Mouse (Mus musculus) embryonic facial prominence, embryonic 10.5 days (tissue): ENCODE measurements around the gene Nlrx1. TPM values are rescaled to one million over a fixed set of nuclear protein-coding genes. Genes with fewer than 3 reads are reported as not detected.

Experiments used
- DNase-seq: peaks from one replicate; pipeline ENCODE4 v3.0.0-alpha.2; 2017; ENCODE audit warnings: low spot score
- H3K27ac ChIP-seq: fragments of 300-500 bp; sonication (generic); replicated peaks from 2 replicates; pipeline ENCODE4 v1.5.1; 2016; ENCODE audit warnings: mild to moderate bottlenecking
- H3K27me3 ChIP-seq: fragments of 300-500 bp; sonication (generic); replicated peaks from 2 replicates; pipeline ENCODE4 v1.6.1; 2016; ENCODE audit warnings: low read depth, mild to moderate bottlenecking; ENCODE audit not compliant: poor library complexity, severe bottlenecking
- H3K36me3 ChIP-seq: fragments of 300-500 bp; sonication (generic); replicated peaks from 2 replicates; pipeline ENCODE4 v1.6.1; 2016; ENCODE audit warnings: mild to moderate bottlenecking, moderate library complexity
- H3K4me1 ChIP-seq: fragments of 300-500 bp; sonication (generic); 2 replicates; pipeline ENCODE4 v1.6.1; 2016
- H3K4me3 ChIP-seq: fragments of 300-500 bp; sonication (generic); 2 replicates; pipeline ENCODE4 v1.5.1; 2016; ENCODE audit warnings: mild to moderate bottlenecking, moderate library complexity
- H3K9me3 ChIP-seq: fragments of 300-500 bp; sonication (generic); 2 replicates; pipeline ENCODE4 v1.6.1; 2016; ENCODE audit warnings: mild to moderate bottlenecking
- WGBS: fragments of 180-500 bp; shearing (Covaris S2); methylation state at CpG from one replicate; pipeline ENCODE4 v1.1.7; 2016; 5-methylcytosine and 5-hydroxymethylcytosine counted together
- polyA plus RNA-seq: library from polyadenylated mRNA; unstranded; fragments of >200 nt; fragmentation: Nextera tagmentation; extraction: Ambion mirVana; gene quantifications from 2 replicates; pipeline ENCODE4 v1.2.1, GENCODE M21; 2016

Gene Nlrx1
- polyA plus RNA-seq, 1 experiment from 2014 or later, result 2.4 TPM

GRCm38 (mm10) chr9:44225993-44226392 lies 42.4 kb downstream of the Nlrx1 start:
- 79% methylated on average over 6 of the region's 6 CpGs for WGBS
- H3K27me3 ChIP-seq, result no peaks in the 10 kb centered on the region
- no peak for DNase-seq
- H3K4me1 ChIP-seq, result peaks cover 4% of the 10 kb centered on the region
- no peak overlapping the region for H3K27ac ChIP-seq
- peaks cover 31% of the 10 kb centered on the region for H3K36me3 ChIP-seq
- no peaks in the 10 kb centered on the region for H3K9me3 ChIP-seq
- H3K4me3 ChIP-seq, result no peak overlapping the region

GRCm38 (mm10) chr9:44213538-44213937 lies 54.9 kb downstream of the Nlrx1 start:
- peaks cover 4% of the 10 kb centered on the region; the same call in 1 of the 2 replicates for H3K9me3 ChIP-seq
- DNase-seq, result no peak
- WGBS, result 96% methylated on average over 14 of the region's 14 CpGs
- H3K27ac ChIP-seq, result no peak overlapping the region
- no peak overlapping the region for H3K4me3 ChIP-seq
- no peaks in the 10 kb centered on the region for H3K4me1 ChIP-seq
- H3K36me3 ChIP-seq, result peaks cover 39% of the 10 kb centered on the region
- no peaks in the 10 kb centered on the region for H3K27me3 ChIP-seq

DNA sequence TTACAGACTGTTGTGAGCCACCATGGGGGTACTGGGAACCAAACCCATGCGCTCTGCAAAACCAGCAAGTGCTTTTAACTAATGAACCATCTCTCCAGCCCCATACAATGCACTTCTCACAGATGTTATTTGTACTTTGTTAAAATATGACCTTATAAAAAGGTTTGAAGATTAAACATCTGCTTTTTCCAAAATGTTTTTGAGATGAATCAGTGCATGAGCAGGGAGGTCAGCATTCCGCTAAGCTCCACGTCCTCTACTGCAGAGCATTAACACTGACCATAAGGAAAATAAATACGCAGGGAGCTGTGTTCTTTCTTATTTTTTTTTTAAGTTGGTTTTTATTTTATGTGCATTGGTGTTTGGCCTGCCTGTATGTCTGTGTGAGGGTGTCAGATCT lies 56.0 kb downstream of the Nlrx1 start:
- no peak overlapping the region for H3K4me3 ChIP-seq

GRCm38 (mm10) chr9:44209416-44209815 lies 59.0 kb downstream of the Nlrx1 start:
- H3K27ac ChIP-seq, result no peak overlapping the region
- H3K9me3 ChIP-seq, result peaks cover 4% of the 10 kb centered on the region; the same call in 1 of the 2 replicates
- H3K27me3 ChIP-seq, result no peaks in the 10 kb centered on the region
- peaks cover 49% of the 10 kb centered on the region for H3K36me3 ChIP-seq
- H3K4me3 ChIP-seq, result no peak overlapping the region
- WGBS, result 92% methylated on average over 4 of the region's 4 CpGs
- DNase-seq, result no peak
- H3K4me1 ChIP-seq, result no peaks in the 10 kb centered on the region

More for the DNA sequence above, 56.0 kb downstream of the Nlrx1 start:
- no peak for DNase-seq
- Histone ChIP-seq H3K27me3 (no peaks in the 10 kb centered on the region), H3K36me3 (peaks cover 39% of the 10 kb centered on the region), H3K9me3 (peaks cover 4% of the 10 kb centered on the region; the same call in 1 of the 2 replicates), H3K4me1 (no peaks in the 10 kb centered on the region), H3K27ac (no peak overlapping the region)
- 97% methylated on average over 4 of the region's 4 CpGs for WGBS

- 96% methylated on average over 2 of the region's 2 CpGs for WGBS
- Histone ChIP-seq H3K9me3 (no peaks in the 10 kb centered on the region; the same call in 1 of the 2 replicates), H3K4me3 (no peak overlapping the region), H3K27ac (no peak overlapping the region), H3K36me3 (peaks cover 39% of the 10 kb centered on the region), H3K27me3 (no peaks in the 10 kb centered on the region), H3K4me1 (no peaks in the 10 kb centered on the region)
- DNase-seq, result no peak
Measured at GRCm38 (mm10) chr9:44207840-44208239, 60.6 kb downstream of the Nlrx1 start.

Other genes starting within 250 kb of the Nlrx1 start
- 0.39 and 0.41 TPM in 2 replicates for gene Thy1, start 225.2 kb downstream of the Nlrx1 start, polyA plus RNA-seq
- 10.7 and 12.0 TPM in 2 replicates for gene Usp2, start 201.6 kb downstream of the Nlrx1 start, polyA plus RNA-seq
- 0.09 and 0.12 TPM in 2 replicates for gene Mfrp, start 166.9 kb downstream of the Nlrx1 start, polyA plus RNA-seq
- gene C1qtnf5, start 161.4 kb downstream of the Nlrx1 start, polyA plus RNA-seq, result 0.27 and 0.75 TPM in 2 replicates
- gene Gm49380, start 155.1 kb downstream of the Nlrx1 start, polyA plus RNA-seq, result 0.31 and 0.49 TPM in 2 replicates
- 80.1 and 80.9 TPM in 2 replicates for gene Rnf26, start 155.1 kb downstream of the Nlrx1 start, polyA plus RNA-seq
- 11.2 and 12.3 TPM in 2 replicates for gene Mcam, start 134.1 kb downstream of the Nlrx1 start, polyA plus RNA-seq
- gene Cbl, start 34.5 kb downstream of the Nlrx1 start, polyA plus RNA-seq, result 25.4 and 25.5 TPM in 2 replicates
- not detected in 2 replicates for gene Ccdc153, start 27.9 kb downstream of the Nlrx1 start, polyA plus RNA-seq
- gene Pdzd3, start 17.1 kb downstream of the Nlrx1 start, polyA plus RNA-seq, result 0.09 TPM in 1 of 2 replicates, not detected in the other
- gene Abcg4, start 20.0 kb upstream of the Nlrx1 start, polyA plus RNA-seq, result 2.6 and 3.1 TPM in 2 replicates
- 29.6 and 31.4 TPM in 2 replicates for gene Hinfp, start 37.1 kb upstream of the Nlrx1 start, polyA plus RNA-seq
- 6.8 and 7.8 TPM in 2 replicates for gene C2cd2l, start 51.7 kb upstream of the Nlrx1 start, polyA plus RNA-seq
- gene Dpagt1, start 57.4 kb upstream of the Nlrx1 start, polyA plus RNA-seq, result 53.8 and 53.9 TPM in 2 replicates
- 601 and 615 TPM in 2 replicates for gene H2afx, start 66.1 kb upstream of the Nlrx1 start, polyA plus RNA-seq
- 167 and 175 TPM in 2 replicates for gene Hmbs, start 75.6 kb upstream of the Nlrx1 start, polyA plus RNA-seq
- gene Vps11, start 93.1 kb upstream of the Nlrx1 start, polyA plus RNA-seq, result 30.7 and 30.9 TPM in 2 replicates
- gene Hyou1, start 110.9 kb upstream of the Nlrx1 start, polyA plus RNA-seq, result 43.8 and 46.7 TPM in 2 replicates
- gene Slc37a4, start 128.3 kb upstream of the Nlrx1 start, polyA plus RNA-seq, result 13.4 and 16.1 TPM in 2 replicates
- gene Rps25, start 138.5 kb upstream of the Nlrx1 start, polyA plus RNA-seq, result 2,417 and 2,419 TPM in 2 replicates
- 178 and 179 TPM in 2 replicates for gene Trappc4, start 139.0 kb upstream of the Nlrx1 start, polyA plus RNA-seq
- 21.6 and 28.4 TPM in 2 replicates for gene Ccdc84, start 150.0 kb upstream of the Nlrx1 start, polyA plus RNA-seq
- not detected in 2 replicates for gene Foxr1, start 172.5 kb upstream of the Nlrx1 start, polyA plus RNA-seq
- 0.41 and 0.59 TPM in 2 replicates for gene Upk2, start 186.4 kb upstream of the Nlrx1 start, polyA plus RNA-seq
- 7.4 and 7.7 TPM in 2 replicates for gene Bcl9l, start 214.2 kb upstream of the Nlrx1 start, polyA plus RNA-seq